Mouse (Mus musculus) olfactory bulb, adult 2 months (tissue): ENCODE results near the gene Pigp.

Experiments
- CTCF ChIP-seq: fragments of 200-500 bp; IDR thresholded peaks from 2 replicates; pipeline ENCODE4 v1.5.1; 2012; ENCODE audit warnings: low read depth, mild to moderate bottlenecking, low read length, moderate library complexity; ENCODE audit not compliant: insufficient read depth
- POLR2A ChIP-seq: fragments of 200-500 bp; IDR thresholded peaks from 2 replicates; pipeline ENCODE4 v1.6.1; 2012; ENCODE audit warnings: mild to moderate bottlenecking, low read depth, low read length, moderate library complexity; ENCODE audit not compliant: insufficient read depth

DNA sequence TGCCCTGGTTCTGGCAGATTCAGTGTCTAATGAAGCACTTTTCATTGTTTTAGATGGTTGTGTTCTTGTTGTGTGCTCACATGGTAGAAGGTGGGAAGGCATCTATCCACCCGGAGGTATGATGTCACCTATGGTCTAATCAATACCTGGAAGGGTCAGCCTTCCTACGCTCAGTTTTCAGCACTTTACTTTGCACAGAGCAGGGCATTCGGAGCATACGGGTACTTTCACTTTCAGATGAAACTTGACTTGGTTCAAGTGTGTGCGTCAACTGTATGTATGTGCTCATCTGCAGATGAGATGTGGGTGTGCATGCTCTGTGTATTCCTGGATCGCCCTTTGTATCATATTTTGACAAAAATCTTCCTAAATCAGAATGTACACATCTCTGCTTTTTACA lies 42.5 kb upstream of the Pigp start:
- TF ChIP-seq CTCF (no peak), POLR2A (no peak)
